In genomic region chr11:12467217-12467616, GRCm38 (mm10) we compare ENCODE assay signal across 20 mouse cellular contexts. TPM values are rescaled to one million over a fixed set of nuclear protein-coding genes. Genes with fewer than 3 reads are reported as not detected.
"Had no signal": no experiment of that assay in that cellular context is flagged by ENCODE, and none has a peak within 500 bp of the region (broad histone marks: within the 10 kb centered on the region; RNA-seq: fewer than 3 reads in every experiment).

No protein-coding gene starts in this region.

- H3K4me3 ChIP-seq: layer of hippocampus, adult 2 months; limb, embryonic 12.5 days; limb, embryonic 15.5 days; midbrain, embryonic 12.5 days; midbrain, embryonic 15.5 days; neural tube, embryonic 12.5 days; neural tube, embryonic 15.5 days had no signal

- ATAC-seq: liver, postnatal 0 days; lung, postnatal 0 days; midbrain, embryonic 15.5 days had no signal

- H3K36me3 ChIP-seq: limb, embryonic 12.5 days; limb, embryonic 15.5 days; midbrain, embryonic 12.5 days; midbrain, embryonic 15.5 days; neural tube, embryonic 12.5 days; neural tube, embryonic 15.5 days had no signal

- H3K4me2 ChIP-seq: limb, embryonic 12.5 days; limb, embryonic 15.5 days; liver, embryonic 11.5 days; lung, embryonic 14.5 days; midbrain, embryonic 12.5 days; midbrain, embryonic 15.5 days; neural tube, embryonic 12.5 days; neural tube, embryonic 15.5 days had no signal

- H3K9me3 ChIP-seq: limb, embryonic 12.5 days; limb, embryonic 15.5 days; midbrain, embryonic 12.5 days; midbrain, embryonic 15.5 days; neural tube, embryonic 12.5 days; neural tube, embryonic 15.5 days had no signal

- DNase-seq: kidney, adult 8-10 months; kidney, postnatal 25 days; left cerebral cortex, postnatal 4 days; liver, postnatal 0 days; lung, embryonic 14.5 days; thymus, adult 18-20 months; thymus, postnatal 36 days had no signal

- H3K27ac ChIP-seq: kidney, postnatal 0 days; layer of hippocampus, adult 2 months; limb, embryonic 12.5 days; limb, embryonic 15.5 days; liver, embryonic 14.5 days; macrophage; midbrain, embryonic 12.5 days; midbrain, embryonic 15.5 days; neural tube, embryonic 12.5 days; neural tube, embryonic 15.5 days had no signal

- H3K9ac ChIP-seq: limb, embryonic 12.5 days; limb, embryonic 15.5 days; liver, embryonic 14.5 days; liver, postnatal 0 days; lung, embryonic 14.5 days; midbrain, embryonic 12.5 days; midbrain, embryonic 15.5 days; neural tube, embryonic 12.5 days; neural tube, embryonic 15.5 days had no signal

RNA-seq across cellular contexts. Expression of gene Cobl, which starts 2.5 kb away (rescaled TPM):
- total RNA-seq: megakaryocyte, adult 5-6 weeks had no signal
- polyA plus RNA-seq: macrophage had no signal
